Mouse (Mus musculus): ENCODE results near the gene Zmynd15. TPM values are rescaled to one million over a fixed set of nuclear protein-coding genes. Genes with fewer than 3 reads are reported as not detected.

Zmynd15 gene
- polyA plus RNA-seq, 1 experiment, result not detected

GRCm38 (mm10) chr11:70489138-70489537 is 29.9 kb downstream of the Zmynd15 start:
- Histone ChIP-seq H3K4me1 (ENCODE audit: control insufficient read depth) (no peaks in the 10 kb centered on the region), H3K36me3 (ENCODE audit: control insufficient read depth) (no peaks in the 10 kb centered on the region), H3K4me3 (replicated peaks) (no peak overlapping the region), H3K9me3 (ENCODE audit: control insufficient read depth, low read length) (no peaks in the 10 kb centered on the region; the same call in 1 of the 2 replicates), H3K27me3 (ENCODE audit: control insufficient read depth) (no peaks in the 10 kb centered on the region)
- no peak for TF ChIP-seq TAL1 (IDR thresholded peaks at IDR 0.05; ENCODE audit: low read length)
- no peak for TF ChIP-seq GATA1 (IDR thresholded peaks at IDR 0.05; ENCODE audit: low read length)

DNA sequence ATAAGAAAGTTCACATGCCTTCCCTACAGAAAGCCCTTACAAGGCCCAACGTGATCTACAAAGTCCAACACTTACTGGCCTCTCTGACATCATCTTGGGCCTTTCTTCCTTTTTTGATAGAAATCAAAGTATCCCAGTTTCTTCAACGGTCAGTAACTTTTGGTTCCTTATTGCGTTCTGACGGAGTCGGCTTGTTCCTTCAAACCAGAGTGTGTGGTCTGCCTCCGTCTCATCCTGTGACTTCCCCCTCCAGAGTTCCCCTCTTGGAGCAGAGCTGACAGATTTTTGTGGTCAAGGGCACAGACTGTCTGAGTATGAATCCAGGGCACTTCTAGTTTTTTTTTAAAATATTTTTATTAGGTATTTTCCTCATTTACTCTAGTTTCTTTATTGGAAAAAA is 30.5 kb downstream of the Zmynd15 start:
- no peak overlapping the region for H3K4me3 ChIP-seq (replicated peaks)
- no peaks in the 10 kb centered on the region for H3K4me1 ChIP-seq (ENCODE audit: control insufficient read depth)
- no peaks in the 10 kb centered on the region for H3K27me3 ChIP-seq (ENCODE audit: control insufficient read depth)
- H3K36me3 ChIP-seq (ENCODE audit: control insufficient read depth), result no peaks in the 10 kb centered on the region
- TF ChIP-seq TAL1 (IDR thresholded peaks at IDR 0.05; ENCODE audit: low read length) (no peak), GATA1 (IDR thresholded peaks at IDR 0.05; ENCODE audit: low read length) (no peak)
- H3K9me3 ChIP-seq (ENCODE audit: control insufficient read depth, low read length), result no peaks in the 10 kb centered on the region; the same call in 1 of the 2 replicates

DNA sequence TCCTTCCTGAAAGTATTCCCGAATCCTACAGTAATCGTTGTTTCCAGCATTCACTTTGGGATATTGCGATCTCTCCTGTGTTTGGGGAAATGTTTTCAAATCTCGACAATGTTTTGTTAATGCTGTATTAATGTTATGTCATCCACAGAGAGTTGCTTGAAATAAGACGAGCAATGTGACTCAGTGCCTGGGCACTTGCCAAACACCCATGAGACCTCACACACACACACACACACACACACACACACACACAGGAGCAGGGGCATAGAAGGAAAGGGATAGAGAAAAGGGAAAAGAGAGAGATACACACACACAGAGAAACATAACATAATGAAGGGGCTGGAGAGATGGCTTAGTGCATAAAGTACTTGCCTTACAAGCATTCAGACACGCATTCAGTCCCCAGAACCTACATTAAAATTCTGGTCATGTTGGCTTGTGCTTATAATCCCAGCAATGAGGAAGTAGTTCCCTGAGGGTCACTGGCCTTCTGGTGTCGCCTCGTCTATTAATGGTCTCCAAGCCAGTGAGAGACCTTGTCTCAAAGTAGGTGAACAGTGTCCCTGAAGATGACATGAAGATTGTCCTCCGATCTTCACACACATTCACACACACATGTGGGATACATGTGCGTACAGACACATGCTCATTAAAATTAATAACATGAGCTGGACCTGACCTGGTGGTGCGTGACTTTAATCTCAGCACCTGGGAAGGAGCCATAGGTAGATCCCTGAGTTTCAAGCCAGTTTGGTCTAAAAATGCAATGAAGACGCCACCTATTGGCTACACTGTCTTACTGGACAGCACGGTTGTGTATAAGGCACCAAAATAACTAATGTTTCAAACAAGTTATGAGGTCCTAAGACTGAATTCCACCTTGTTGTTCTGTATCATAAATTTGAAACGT is 40.6 kb downstream of the Zmynd15 start:
- H3K27me3 ChIP-seq (ENCODE audit: control insufficient read depth), result no peaks in the 10 kb centered on the region
- no peaks in the 10 kb centered on the region for H3K9me3 ChIP-seq (ENCODE audit: control insufficient read depth, low read length)
- H3K4me3 ChIP-seq (replicated peaks), result no peak overlapping the region
- no peaks in the 10 kb centered on the region for H3K36me3 ChIP-seq (ENCODE audit: control insufficient read depth)
- TF ChIP-seq GATA1 (IDR thresholded peaks at IDR 0.05; ENCODE audit: low read length), result no peak
- no peak for TF ChIP-seq TAL1 (IDR thresholded peaks at IDR 0.05; ENCODE audit: low read length)
- H3K4me1 ChIP-seq (ENCODE audit: control insufficient read depth), result peaks cover 1% of the 10 kb centered on the region

DNA sequence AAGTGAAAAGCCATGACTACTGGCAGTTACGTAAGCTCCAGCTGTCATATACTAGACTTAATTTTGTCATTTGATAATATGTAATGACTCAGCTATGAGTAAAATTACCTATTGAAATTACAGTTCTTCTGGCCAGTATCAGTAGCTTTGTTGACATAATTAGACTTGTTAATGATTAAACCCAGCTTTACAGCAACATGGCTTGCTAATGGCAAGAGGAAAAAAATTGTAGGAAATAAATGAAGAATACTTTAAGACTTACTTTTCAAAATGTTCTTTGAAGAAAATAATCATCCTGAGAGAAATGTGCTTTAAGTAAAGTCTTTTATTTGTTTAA is 41.2 kb downstream of the Zmynd15 start:
- no peak for TF ChIP-seq TAL1 (IDR thresholded peaks at IDR 0.05; ENCODE audit: low read length)
- TF ChIP-seq GATA1 (IDR thresholded peaks at IDR 0.05; ENCODE audit: low read length), result no peak

DNA sequence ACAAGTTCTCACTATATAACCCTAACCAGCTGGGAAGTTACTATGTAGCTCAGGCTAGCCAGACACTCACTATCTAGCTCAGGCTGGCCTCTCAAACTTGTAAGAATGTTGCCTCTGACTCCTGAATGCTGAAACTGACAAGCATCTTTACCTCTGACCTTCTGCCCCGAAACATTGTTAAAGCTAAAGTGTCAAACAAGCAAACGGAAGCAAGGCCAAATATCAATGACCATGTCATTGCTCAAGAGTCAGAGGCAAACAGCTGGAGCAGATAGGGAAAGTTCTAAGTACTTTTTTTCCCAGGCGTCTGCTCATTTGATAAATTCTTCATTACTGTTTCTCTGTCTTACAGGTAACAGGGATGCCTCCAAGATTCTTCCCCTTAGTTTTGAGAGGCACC is 42.8 kb downstream of the Zmynd15 start:
- Histone ChIP-seq H3K9me3 (ENCODE audit: control insufficient read depth, low read length) (no peaks in the 10 kb centered on the region), H3K4me1 (ENCODE audit: control insufficient read depth) (peaks cover 12% of the 10 kb centered on the region), H3K27me3 (ENCODE audit: control insufficient read depth) (no peaks in the 10 kb centered on the region), H3K4me3 (replicated peaks) (no peak overlapping the region), H3K36me3 (ENCODE audit: control insufficient read depth) (no peaks in the 10 kb centered on the region)
- TF ChIP-seq TAL1 (IDR thresholded peaks at IDR 0.05; ENCODE audit: low read length) (no peak), GATA1 (IDR thresholded peaks at IDR 0.05; ENCODE audit: low read length) (no peak)

More for the DNA sequence above, 41.2 kb downstream of the Zmynd15 start:
- Histone ChIP-seq H3K4me1 (ENCODE audit: control insufficient read depth) (peaks cover 8% of the 10 kb centered on the region), H3K27me3 (ENCODE audit: control insufficient read depth) (no peaks in the 10 kb centered on the region), H3K36me3 (ENCODE audit: control insufficient read depth) (no peaks in the 10 kb centered on the region), H3K9me3 (ENCODE audit: control insufficient read depth, low read length) (no peaks in the 10 kb centered on the region), H3K4me3 (replicated peaks) (no peak overlapping the region)

DNA sequence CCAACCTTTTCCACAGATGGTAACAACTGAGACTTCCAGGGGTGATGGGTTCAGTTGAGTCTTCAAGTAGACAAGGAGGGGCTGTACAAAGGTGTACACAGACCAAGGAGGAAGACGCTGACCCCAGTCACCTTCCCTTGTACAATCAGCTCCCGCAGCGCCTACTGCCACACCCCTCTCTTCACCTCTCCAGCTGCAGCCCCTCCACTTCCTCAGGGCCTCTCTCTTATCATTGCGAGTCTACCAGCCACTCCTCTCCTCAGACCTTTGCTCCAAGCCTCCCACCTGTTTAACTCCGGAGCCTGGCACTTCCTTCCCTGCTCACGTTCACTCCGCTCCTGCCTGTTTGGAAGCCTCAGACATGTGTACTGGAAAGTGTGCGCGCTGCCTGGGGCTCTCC is 45.7 kb downstream of the Zmynd15 start, which contains the start of gene Tm4sf5:
Tm4sf5 (plus strand) TSS at position 275 of the 400 bp plus-strand sequence.
- Histone ChIP-seq H3K9me3 (ENCODE audit: control insufficient read depth, low read length) (no peaks in the 10 kb centered on the region), H3K4me3 (replicated peaks) (no peak within 1 kb of the TSS), H3K27me3 (ENCODE audit: control insufficient read depth) (peaks cover 14% of the 10 kb centered on the region), H3K36me3 (ENCODE audit: control insufficient read depth) (no peaks in the 10 kb centered on the region), H3K4me1 (ENCODE audit: control insufficient read depth) (peaks cover 12% of the 10 kb centered on the region)
- TF ChIP-seq GATA1 (IDR thresholded peaks at IDR 0.05; ENCODE audit: low read length) (no peak), TAL1 (IDR thresholded peaks at IDR 0.05; ENCODE audit: low read length) (no peak)

- TF ChIP-seq TAL1 (IDR thresholded peaks at IDR 0.05; ENCODE audit: low read length) (no peak), GATA1 (IDR thresholded peaks at IDR 0.05; ENCODE audit: low read length) (no peak)
- no peak overlapping the region for H3K4me3 ChIP-seq (replicated peaks)
- H3K27me3 ChIP-seq (ENCODE audit: control insufficient read depth), result peaks cover 25% of the 10 kb centered on the region
- H3K36me3 ChIP-seq (ENCODE audit: control insufficient read depth), result no peaks in the 10 kb centered on the region
- peaks cover 12% of the 10 kb centered on the region for H3K4me1 ChIP-seq (ENCODE audit: control insufficient read depth)
- H3K9me3 ChIP-seq (ENCODE audit: control insufficient read depth, low read length), result no peaks in the 10 kb centered on the region
Observed at GRCm38 (mm10) chr11:70506385-70506784, 47.2 kb downstream of the Zmynd15 start.

- no peak overlapping the region for H3K4me3 ChIP-seq (replicated peaks)
- no peaks in the 10 kb centered on the region for H3K9me3 ChIP-seq (ENCODE audit: control insufficient read depth, low read length)
- TF ChIP-seq GATA1 (IDR thresholded peaks at IDR 0.05; ENCODE audit: low read length) (no peak), TAL1 (IDR thresholded peaks at IDR 0.05; ENCODE audit: low read length) (no peak)
- peaks cover 25% of the 10 kb centered on the region for H3K27me3 ChIP-seq (ENCODE audit: control insufficient read depth)
- peaks cover 12% of the 10 kb centered on the region for H3K4me1 ChIP-seq (ENCODE audit: control insufficient read depth)
- H3K36me3 ChIP-seq (ENCODE audit: control insufficient read depth), result no peaks in the 10 kb centered on the region
Observed at GRCm38 (mm10) chr11:70506962-70507515, 47.8 kb downstream of the Zmynd15 start.

DNA sequence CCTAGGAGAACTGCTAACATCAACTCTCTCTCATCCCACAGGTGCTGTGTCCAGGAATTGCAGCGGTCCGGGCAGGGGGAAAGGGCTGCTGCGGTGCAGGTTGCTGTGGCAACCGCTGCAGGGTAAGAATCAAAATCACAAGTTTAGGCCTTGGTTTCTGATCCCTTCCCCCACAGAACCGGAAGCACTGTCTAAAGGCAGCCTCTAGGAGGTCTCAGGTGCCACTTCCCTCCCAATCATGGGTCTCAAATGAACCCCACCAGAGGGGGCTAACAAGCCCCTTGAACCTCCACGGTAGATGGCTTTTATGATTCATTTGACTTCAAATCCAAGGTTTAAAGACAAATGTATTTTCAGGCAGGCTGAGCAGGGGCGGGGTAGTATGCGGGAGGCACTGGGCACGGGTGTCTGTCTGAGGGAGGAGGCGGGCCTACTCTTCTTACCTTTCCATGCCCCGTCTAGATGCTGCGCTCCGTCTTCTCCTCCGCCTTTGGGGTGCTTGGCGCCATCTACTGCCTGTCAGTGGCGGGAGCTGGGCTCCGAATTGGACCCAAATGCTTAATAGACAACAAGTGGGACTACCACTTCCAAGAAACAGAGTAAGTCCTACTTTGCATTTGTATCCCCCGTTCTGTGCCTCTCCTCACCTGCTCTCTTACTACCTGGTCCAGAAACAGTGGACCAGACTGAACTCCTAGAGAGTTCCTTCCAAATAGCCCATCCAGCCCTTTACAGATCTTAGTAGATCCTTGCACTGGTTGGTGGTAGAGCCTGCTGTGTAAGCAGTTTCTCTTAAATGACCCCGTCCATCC is 50.7 kb downstream of the Zmynd15 start:
- peaks cover 27% of the 10 kb centered on the region for H3K27me3 ChIP-seq (ENCODE audit: control insufficient read depth)

More for the DNA sequence above, 50.7 kb downstream of the Zmynd15 start:
- Histone ChIP-seq H3K4me3 (replicated peaks) (no peak overlapping the region), H3K36me3 (ENCODE audit: control insufficient read depth) (no peaks in the 10 kb centered on the region), H3K9me3 (ENCODE audit: control insufficient read depth, low read length) (no peaks in the 10 kb centered on the region), H3K4me1 (ENCODE audit: control insufficient read depth) (peaks cover 10% of the 10 kb centered on the region)
- TF ChIP-seq GATA1 (IDR thresholded peaks at IDR 0.05; ENCODE audit: low read length), result no peak
- no peak for TF ChIP-seq TAL1 (IDR thresholded peaks at IDR 0.05; ENCODE audit: low read length)
